Mouse (Mus musculus) lung, postnatal 0 days (tissue): ENCODE data around the gene Hoxc5.

Experiments
- CTCF ChIP-seq: IDR thresholded peaks from 2 replicates; pipeline ENCODE4 v1.5.1; 2016; ENCODE audit warnings: antibody characterized with exemption, mild to moderate bottlenecking
- EP300 ChIP-seq: IDR thresholded peaks from 2 replicates; pipeline ENCODE4 v1.6.1; 2016; ENCODE audit warnings: antibody characterized with exemption, mild to moderate bottlenecking, control low read depth

DNA sequence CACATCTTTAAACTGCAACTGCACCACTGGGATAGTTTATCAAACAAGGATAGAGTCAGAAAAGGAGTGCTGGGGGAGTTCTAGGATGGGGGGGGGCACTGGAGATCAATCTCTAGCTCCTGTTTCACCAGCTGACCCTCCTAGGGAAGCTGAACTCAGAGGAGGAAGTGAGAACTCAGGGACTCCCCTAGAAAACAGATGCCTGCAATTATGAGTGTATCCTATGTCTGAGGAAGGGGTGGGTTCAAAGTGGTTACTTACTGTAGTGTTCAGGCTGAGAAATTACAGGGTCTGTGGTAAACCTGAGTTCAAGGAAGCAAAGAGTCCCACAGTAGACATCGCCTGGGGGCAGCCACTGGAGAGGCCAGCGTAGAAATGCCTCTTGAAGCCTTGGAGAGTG is 84.4 kb downstream of the Hoxc5 start:
- TF ChIP-seq CTCF (no peak), EP300 (no peak)
